Mouse (Mus musculus) small intestine, adult 2 months (tissue): Measurements from ENCODE around the gene Ubox5.

ENCODE experiments used
- CTCF ChIP-seq: fragments of 200-500 bp; IDR thresholded peaks from 2 replicates; pipeline ENCODE4 v1.5.1; 2012; ENCODE audit warnings: low read depth, mild to moderate bottlenecking, control low read depth, inconsistent platforms, low read length, moderate library complexity, mixed read lengths; ENCODE audit not compliant: insufficient replicate concordance, insufficient read length; ENCODE audit errors: extremely low read depth
- POLR2A ChIP-seq: fragments of 200-500 bp; IDR thresholded peaks from 2 replicates; pipeline ENCODE4 v1.6.1; 2012; ENCODE audit warnings: low read depth, mild to moderate bottlenecking, control low read depth, inconsistent platforms, low read length, moderate library complexity

DNA sequence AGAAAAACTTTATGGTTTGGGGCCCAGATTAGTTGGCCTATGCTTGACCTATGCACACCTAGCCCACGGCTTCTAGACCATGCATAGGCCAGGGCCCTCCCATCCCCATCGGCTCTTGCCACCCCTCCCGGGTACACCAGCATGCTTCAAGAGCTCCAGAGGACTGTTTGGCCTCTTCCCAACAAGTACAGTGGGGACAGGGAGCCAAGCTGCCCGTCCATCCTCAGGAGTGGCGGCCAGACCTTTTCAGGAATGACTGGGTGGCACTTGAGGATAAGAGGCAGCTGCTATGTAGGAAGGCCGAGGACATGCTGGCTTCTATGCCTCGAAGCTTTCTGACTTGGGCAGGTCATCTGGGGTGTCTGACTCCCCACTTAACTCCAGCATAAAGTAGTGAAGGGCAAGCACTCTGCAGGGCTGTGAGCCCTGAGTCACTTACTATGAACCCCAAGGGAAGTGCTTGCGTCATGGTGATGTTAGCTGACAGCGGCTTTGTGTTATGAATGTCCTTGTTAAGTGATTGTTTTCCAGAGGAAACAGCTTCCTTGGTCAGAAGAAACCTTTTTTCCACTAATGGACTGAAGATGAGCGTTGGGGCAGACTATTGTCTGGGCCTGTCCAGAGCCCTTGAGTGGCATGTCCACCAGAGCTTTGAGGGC is 45.8 kb downstream of the Ubox5 start:
- TF ChIP-seq POLR2A (no peak), CTCF (no peak)
